ENCODE assay signal across 27 mouse cellular contexts in genomic region chr10:63192736-63193135, GRCm38 (mm10). TPM values are rescaled to one million over a fixed set of nuclear protein-coding genes. Genes with fewer than 3 reads are reported as not detected.
DNase-seq lines count a peak whose midpoint lies in the region; ATAC-seq and TF ChIP-seq lines count a peak whose summit lies in the region.
"Had no signal": no experiment of that assay in that cellular context is flagged by ENCODE, and none has a peak within 500 bp of the region (broad histone marks: within the 10 kb centered on the region; RNA-seq: fewer than 3 reads in every experiment).

No protein-coding gene starts in this region.

- peak overlapping the region; percentile 82 for H3K27ac ChIP-seq in gastrocnemius, adult 2 months
- no peak overlapping the region for H3K27ac ChIP-seq in testis, adult 2 months (ENCODE audit: control insufficient read depth, insufficient read depth, low read depth, low read length)
- no peak overlapping the region for H3K27ac ChIP-seq in ES-E14 (ENCODE audit: insufficient read depth, low read depth, low read length, poor library complexity, severe bottlenecking)
- H3K27ac ChIP-seq in kidney, embryonic 14.5 days (ENCODE audit: low read depth, low read length), result no peak overlapping the region
- H3K27ac ChIP-seq: embryonic facial prominence, embryonic 10.5 days; embryonic facial prominence, embryonic 13.5 days; forebrain, embryonic 13.5 days; heart, adult 2 months; hindbrain, embryonic 14.5 days; hindbrain, postnatal 0 days had no signal

- WGBS in kidney, embryonic 14.5 days, result 80% methylated on average over 14 of the region's 14 CpGs

- H3K4me1 ChIP-seq in testis, adult 2 months (ENCODE audit: control insufficient read depth, insufficient read depth, low read length), result peaks cover 4% of the 10 kb centered on the region; the same call in 1 of the 2 replicates
- peaks cover 0 to 4% of the 10 kb centered on the region in 2 experiments; a peak in 3 of 4 replicates for H3K4me1 ChIP-seq in ES-E14 (ENCODE audit: control insufficient read depth in 2 of 2, insufficient read depth in 2 of 2, low read length in 2 of 2, poor library complexity in 1 of 2)
- no peaks in the 10 kb centered on the region for H3K4me1 ChIP-seq in kidney, embryonic 14.5 days (ENCODE audit: control insufficient read depth, insufficient read depth, low read length)
- H3K4me1 ChIP-seq: embryonic facial prominence, embryonic 10.5 days; embryonic facial prominence, embryonic 13.5 days; forebrain, embryonic 13.5 days had no signal

- ATAC-seq in kidney, embryonic 14.5 days (ENCODE audit: low FRiP score, low TSS enrichment), result no peak
- ATAC-seq: CD4-positive, CD25-positive, alpha-beta regulatory T cell, adult 4 months; forebrain, embryonic 13.5 days; forebrain, embryonic 16.5 days; hindbrain, postnatal 0 days; inflammation-experienced regulatory T-cells, adult 6 months; intestine, embryonic 16.5 days had no signal

- no peak for DNase-seq in gastrocnemius, adult 2 months
- no peak for DNase-seq in gastrocnemius, postnatal 10 days
- no peak for DNase-seq in testis, postnatal 10 days (ENCODE audit: low spot score)
- DNase-seq in ES-E14 (ENCODE audit: low read depth, low spot score), result no peak
- DNase-seq: adrenal gland, adult 2 months; adrenal gland, postnatal 14 days; cerebellum, adult 11 months; cerebellum, adult 2 months; cerebellum, postnatal 36 days; embryo, embryonic 11 days; gastrocnemius, postnatal 25 days; heart, adult 2 months; kidney, adult 18-20 months had no signal

- TF ChIP-seq POLR2A in testis, adult 2 months (IDR thresholded peaks at IDR 0.05; ENCODE audit: control insufficient read depth, low read depth, low read length), result no peak

- no peak overlapping the region for H3K4me2 ChIP-seq in kidney, embryonic 14.5 days (replicated peaks; ENCODE audit: low read depth, low read length)
- H3K4me2 ChIP-seq: embryonic facial prominence, embryonic 13.5 days; forebrain, embryonic 13.5 days; heart, embryonic 11.5 days; hindbrain, embryonic 14.5 days had no signal

- no peaks in the 10 kb centered on the region for H3K36me3 ChIP-seq in testis, adult 2 months (ENCODE audit: control insufficient read depth, insufficient read depth, low read length)
- H3K36me3 ChIP-seq in ES-E14 (ENCODE audit: control insufficient read depth, insufficient read depth, low read length, poor library complexity, severe bottlenecking), result no peaks in the 10 kb centered on the region
- no peaks in the 10 kb centered on the region for H3K36me3 ChIP-seq in kidney, embryonic 14.5 days (ENCODE audit: control insufficient read depth, insufficient read depth, low read length)
- H3K36me3 ChIP-seq: embryonic facial prominence, embryonic 10.5 days; embryonic facial prominence, embryonic 13.5 days had no signal

- H3K4me3 ChIP-seq in gastrocnemius, adult 2 months, result peak overlapping the region; percentile 62
- peak overlapping the region; percentile 53 for H3K4me3 ChIP-seq in testis, adult 2 months (ENCODE audit: control insufficient read depth, low read depth, low read length)
- peak overlapping the region; percentile 50 to 59 for H3K4me3 ChIP-seq in ES-E14 (ENCODE audit: insufficient read depth in 1 of 2, low read depth in 1 of 2, low read length in 2 of 2, poor library complexity in 1 of 2, severe bottlenecking in 1 of 2)
- H3K4me3 ChIP-seq in kidney, embryonic 14.5 days (ENCODE audit: low read length), result no peak overlapping the region
- H3K4me3 ChIP-seq: embryonic facial prominence, embryonic 10.5 days; embryonic facial prominence, embryonic 13.5 days; erythroblast, embryonic 14.5 days; forebrain, embryonic 13.5 days; heart, adult 2 months had no signal

- H3K9ac ChIP-seq in ES-E14 (ENCODE audit: insufficient read depth, low read depth, low read length, poor library complexity, severe bottlenecking), result peak overlapping the region; percentile 63; the same call in 1 of the 2 replicates
- H3K9ac ChIP-seq in kidney, embryonic 14.5 days (ENCODE audit: low read depth, low read length), result no peak overlapping the region
- H3K9ac ChIP-seq: embryonic facial prominence, embryonic 13.5 days; forebrain, embryonic 13.5 days; hindbrain, embryonic 14.5 days had no signal

- intact Hi-C loops in gastrocnemius, adult 2 months (cut with DNase I), result no loop called here

- no peak for TF ChIP-seq CTCF in gastrocnemius, adult 2 months (IDR thresholded peaks at IDR 0.05)
- TF ChIP-seq CTCF in testis, adult 2 months (IDR thresholded peaks at IDR 0.05; ENCODE audit: control insufficient read depth, insufficient read depth, insufficient replicate concordance, low read depth, low read length), result no peak

- in situ Hi-C loops in ES-E14 (cut with MboI; ENCODE audit: low sequenced_read_pairs in 2 of 2, unreplicated experiment in 2 of 2), result no loop called here

- no peaks in the 10 kb centered on the region for H3K9me3 ChIP-seq in ES-E14 (ENCODE audit: control insufficient read depth, insufficient read depth, low read depth, low read length)
- no peaks in the 10 kb centered on the region for H3K9me3 ChIP-seq in kidney, embryonic 14.5 days (ENCODE audit: control insufficient read depth, low read length)
- H3K9me3 ChIP-seq: embryonic facial prominence, embryonic 10.5 days; embryonic facial prominence, embryonic 13.5 days; forebrain, embryonic 13.5 days had no signal

- no peaks in the 10 kb centered on the region for H3K27me3 ChIP-seq in testis, adult 2 months (ENCODE audit: control insufficient read depth, insufficient read depth, low read length)
- no peaks in the 10 kb centered on the region for H3K27me3 ChIP-seq in kidney, embryonic 14.5 days (ENCODE audit: control insufficient read depth, insufficient read depth, low read length)
- H3K27me3 ChIP-seq: embryonic facial prominence, embryonic 13.5 days; forebrain, embryonic 13.5 days had no signal

TF ChIP-seq in ES-E14, 5 proteins besides CTCF, POLR2A, EP300 and RAD21:
- TF ChIP-seq ZNF384 (IDR thresholded peaks at IDR 0.05; ENCODE audit: low read depth, low read length) (no peak), HCFC1 (IDR thresholded peaks at IDR 0.05; ENCODE audit: borderline replicate concordance, insufficient read depth, low read length) (no peak), MAFK (IDR thresholded peaks at IDR 0.05; ENCODE audit: insufficient read depth, low read depth, low read length) (no peak), CHD2 (IDR thresholded peaks at IDR 0.05; ENCODE audit: low read depth, low read length) (no peak), ZC3H11A (IDR thresholded peaks at IDR 0.05; ENCODE audit: borderline replicate concordance, low read depth, low read length) (no peak)

RNA-seq across cellular contexts. Expression of gene Mypn, which starts 11.0 kb away (rescaled TPM):
- total RNA-seq in gastrocnemius, adult 2 months (2021), result 100 to 1,000 TPM; 248 to 338 TPM
- 100 to 1,000 TPM; 230 to 232 TPM for total RNA-seq in gastrocnemius, postnatal 10 days (2021)
- polyA plus RNA-seq in testis, adult 2 months (2012; rRNA removed), result 3.2 and 3.5 TPM in 2 replicates
- 1.0 and 1.1 TPM in 2 replicates for total RNA-seq in ES-E14 (2012; rRNA removed)
- polyA plus RNA-seq in kidney, embryonic 14.5 days (2014; fragmentation: Nextera tagmentation; extraction: Ambion mirVana), result not detected in 2 replicates
- total RNA-seq: MEL had no signal
- polyA plus RNA-seq: CD4-positive, CD25-positive, alpha-beta regulatory T cell, adult 4 months; embryonic facial prominence, embryonic 10.5 days; erythroblast, embryonic 14.5 days; forebrain, embryonic 13.5 days; inflammation-experienced regulatory T-cells, adult 6 months; intestine, embryonic 16.5 days had no signal

RNA-seq across cellular contexts. Expression of gene Herc4, which starts 50.9 kb away (rescaled TPM):
- total RNA-seq in gastrocnemius, adult 2 months (2021), result 10 to 100 TPM; 21.2 to 21.6 TPM
- total RNA-seq in gastrocnemius, postnatal 10 days (2021), result 10 to 100 TPM; 22.6 to 32.1 TPM
- polyA plus RNA-seq in testis, adult 2 months (2012; rRNA removed), result 60.8 and 71.4 TPM in 2 replicates
- 87.9 and 88.3 TPM in 2 replicates for total RNA-seq in ES-E14 (2012; rRNA removed)
- 36.7 and 53.8 TPM in 2 replicates for polyA plus RNA-seq in kidney, embryonic 14.5 days (2014; fragmentation: Nextera tagmentation; extraction: Ambion mirVana)

Comparison
In these comparisons a context has a peak if more than half of its experiments do, and no peak if none do; other contexts are left out.
1. RNA of gene Mypn, which starts 11.0 kb away (total RNA-seq): 248 to 338 TPM in gastrocnemius, adult 2 months and 230 to 232 TPM in gastrocnemius, postnatal 10 days; 1.0 to 1.1 TPM in ES-E14; every median in the first group is over 100 times any median in the second.